Mouse (Mus musculus) G1E (cell line): Measurements from ENCODE around the gene Tepsin.

Experiments used
- CTCF ChIP-seq: IDR thresholded peaks from 2 replicates; pipeline ENCODE4 v1.5.1; 2012; ENCODE audit warnings: low read depth, low read length, inconsistent platforms, mixed read lengths
- GATA1 ChIP-seq: IDR thresholded peaks from 2 replicates; pipeline ENCODE4 v1.6.1; 2012; ENCODE audit warnings: borderline replicate concordance, low read length, inconsistent platforms, mixed read lengths
- GATA2 ChIP-seq: IDR thresholded peaks from 2 replicates; pipeline ENCODE4 v1.6.1; 2012; ENCODE audit warnings: low read depth, low read length, inconsistent platforms, borderline replicate concordance
- POLR2AphosphoS5 ChIP-seq: IDR thresholded peaks from 2 replicates; pipeline ENCODE4 v1.6.1; 2012; ENCODE audit warnings: low read depth, low read length, inconsistent platforms; ENCODE audit not compliant: insufficient replicate concordance
- TAL1 ChIP-seq: conservative IDR thresholded peaks from 2 replicates; pipeline ENCODE4 v1.6.1; 2012; ENCODE audit warnings: low read depth, low read length, inconsistent platforms, mixed read lengths

GRCm38 (mm10) chr11:120071065-120071464, 27.5 kb downstream of the Tepsin start:
- TF ChIP-seq CTCF (no peak), TAL1 (no peak), GATA2 (no peak), POLR2AphosphoS5 (no peak), GATA1 (no peak)
